Mouse (Mus musculus) right cerebral cortex, adult 18-20 months (tissue): Measurements from ENCODE around the gene Col4a5.

Experiments used
- DNase-seq: peaks from one replicate; pipeline ENCODE4 v3.0.0; 2022; ENCODE audit warnings: mixed read lengths

Gene Col4a5

GRCm38 (mm10) chrX:141475110-141475509 is at the start of gene Col4a5:
Gene Col4a5 (plus strand): TSS chrX:141475385.
- peak; percentile 12 for DNase-seq

GRCm38 (mm10) chrX:141436780-141437179 is 38.4 kb upstream of the Col4a5 start:
- no peak for DNase-seq

GRCm38 (mm10) chrX:141439423-141439822 is 35.8 kb upstream of the Col4a5 start:
- DNase-seq, result peak; percentile 1

GRCm38 (mm10) chrX:141447936-141448335 is 27.2 kb upstream of the Col4a5 start:
- DNase-seq, result no peak

GRCm38 (mm10) chrX:141473470-141474302 is 1.5 kb upstream of the Col4a5 start, which contains the start of gene Col4a6:
Gene Col4a6 (minus strand): TSS chrX:141474076.
- no peak for DNase-seq

- peak; percentile 2 for DNase-seq
Observed at GRCm38 (mm10) chrX:141475566-141476327, 562 bp downstream of the Col4a5 start.

GRCm38 (mm10) chrX:141494545-141494944 is 19.4 kb downstream of the Col4a5 start:
- no peak for DNase-seq

GRCm38 (mm10) chrX:141503125-141503524 is 27.9 kb downstream of the Col4a5 start:
- no peak for DNase-seq

- no peak for DNase-seq
Observed at GRCm38 (mm10) chrX:141533447-141533846, 58.3 kb downstream of the Col4a5 start.

- DNase-seq, result no peak
Observed at GRCm38 (mm10) chrX:141547471-141547870, 72.3 kb downstream of the Col4a5 start.

GRCm38 (mm10) chrX:141590242-141590641 is 115.1 kb downstream of the Col4a5 start:
- peak; percentile 3 for DNase-seq

- DNase-seq, result no peak
Observed at GRCm38 (mm10) chrX:141721725-141722124, 246.5 kb downstream of the Col4a5 start.

- DNase-seq, result no peak
Observed at GRCm38 (mm10) chrX:141723936-141724335, 248.8 kb downstream of the Col4a5 start.

- no peak for DNase-seq
Observed at GRCm38 (mm10) chrX:141724391-141724891, 249.3 kb downstream of the Col4a5 start.

- DNase-seq, result no peak
Observed at GRCm38 (mm10) chrX:141724937-141725918, 250.0 kb downstream of the Col4a5 start, which contains the start of gene Irs4. Gene Irs4 (minus strand): TSS chrX:141725263.

GRCm38 (mm10) chrX:141729570-141729969 is 254.4 kb downstream of the Col4a5 start:
- DNase-seq, result no peak
